ENCODE assay signal across 8 mouse cellular contexts in the genomic region with DNA sequence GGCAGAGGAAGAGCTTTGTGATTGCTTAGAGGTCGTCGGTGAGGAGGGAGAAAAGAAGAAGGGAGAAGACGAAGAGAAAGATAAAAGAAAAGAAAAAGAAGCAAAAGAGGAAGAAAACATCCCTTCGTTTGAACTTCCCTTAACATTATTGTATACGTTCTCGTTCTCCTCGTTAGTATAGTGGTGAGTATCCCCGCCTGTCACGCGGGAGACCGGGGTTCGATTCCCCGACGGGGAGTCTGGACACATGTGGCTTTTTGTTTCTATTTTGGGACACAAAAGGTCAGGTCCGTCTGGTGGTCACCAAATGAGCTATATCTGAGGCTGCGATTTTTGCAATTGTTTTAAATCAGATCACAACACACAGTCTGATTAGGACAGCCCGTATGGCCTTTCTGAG. TPM values are rescaled to one million over a fixed set of nuclear protein-coding genes. Genes with fewer than 3 reads are reported as not detected.
A peak's percentile ranks its signal among the peaks of the same experiment; 100 is the strongest.
DNase-seq lines count a peak whose midpoint lies in the region; ATAC-seq and TF ChIP-seq lines count a peak whose summit lies in the region.

No protein-coding gene starts in this region.

- ATAC-seq in lung, postnatal 0 days, result no peak
- ATAC-seq in limb, embryonic 13.5 days (ENCODE audit: low FRiP score, low read depth), result no peak
- ATAC-seq in stomach, embryonic 16.5 days (ENCODE audit: insufficient read depth, low FRiP score), result no peak

- H3K27me3 ChIP-seq in lung, postnatal 0 days (replicated peaks; ENCODE audit: insufficient read depth, low read length), result 0 out of 2 replicates have a peak, but pooled peaks cover 2% of the 10 kb centered on the region
- peaks cover 5% of the 10 kb centered on the region; the same call in 1 of the 2 replicates for H3K27me3 ChIP-seq in forebrain, embryonic 10.5 days (ENCODE audit: poor library complexity, severe bottlenecking)
- H3K27me3 ChIP-seq in limb, embryonic 13.5 days, result peaks cover 27% of the 10 kb centered on the region
- no peaks in the 10 kb centered on the region; the same call in 1 of the 2 replicates for H3K27me3 ChIP-seq in stomach, embryonic 16.5 days (ENCODE audit: control insufficient read depth, insufficient read depth, low read length)

- peak; percentile 18 for DNase-seq in lung, postnatal 0 days (ENCODE audit: low spot score)
- DNase-seq in lung, postnatal 36 days, result no peak
- DNase-seq in Muller cell, postnatal 12 days (ENCODE audit: inconsistent ontology term), result peak; percentile 53
- DNase-seq in forebrain, embryonic 10.5 days (ENCODE audit: extremely low spot score, low spot score), result peak; percentile 82
- no peak for DNase-seq in cerebellum, adult 18-20 months
- DNase-seq in urinary bladder, postnatal 4 days (ENCODE audit: low spot score in 2 of 2), result no peak

- TF ChIP-seq EP300 in lung, postnatal 0 days (IDR thresholded peaks at IDR 0.05), result no peak

- no peak overlapping the region for H3K4me2 ChIP-seq in lung, postnatal 0 days (replicated peaks; ENCODE audit: low read depth, low read length)
- peak overlapping the region; percentile 38 for H3K4me2 ChIP-seq in limb, embryonic 13.5 days (replicated peaks)
- H3K4me2 ChIP-seq in stomach, embryonic 16.5 days (ENCODE audit: low read depth, low read length), result peak overlapping the region; percentile 45

- no peaks in the 10 kb centered on the region for H3K36me3 ChIP-seq in lung, postnatal 0 days (ENCODE audit: insufficient read depth, low read length)
- no peaks in the 10 kb centered on the region for H3K36me3 ChIP-seq in forebrain, embryonic 10.5 days (replicated peaks)
- H3K36me3 ChIP-seq in limb, embryonic 13.5 days, result no peaks in the 10 kb centered on the region
- no peaks in the 10 kb centered on the region for H3K36me3 ChIP-seq in stomach, embryonic 16.5 days (ENCODE audit: control insufficient read depth, insufficient read depth, low read length)

- no peak overlapping the region for H3K4me3 ChIP-seq in lung, postnatal 0 days (ENCODE audit: low read depth, low read length)
- H3K4me3 ChIP-seq in forebrain, embryonic 10.5 days, result peak overlapping the region; percentile 56
- peak overlapping the region; percentile 27 for H3K4me3 ChIP-seq in limb, embryonic 13.5 days
- H3K4me3 ChIP-seq in stomach, embryonic 16.5 days (replicated peaks; ENCODE audit: low read length), result peak overlapping the region; percentile 28

- TF ChIP-seq CTCF in lung, postnatal 0 days (IDR thresholded peaks at IDR 0.05), result no peak

- no peaks in the 10 kb centered on the region for H3K9me3 ChIP-seq in lung, postnatal 0 days (ENCODE audit: low read length)
- H3K9me3 ChIP-seq in forebrain, embryonic 10.5 days, result no peaks in the 10 kb centered on the region
- no peaks in the 10 kb centered on the region for H3K9me3 ChIP-seq in limb, embryonic 13.5 days
- no peaks in the 10 kb centered on the region for H3K9me3 ChIP-seq in stomach, embryonic 16.5 days (replicated peaks; ENCODE audit: control insufficient read depth, low read length)

- H3K27ac ChIP-seq in lung, postnatal 0 days (ENCODE audit: low read length), result no peak overlapping the region
- peak overlapping the region; percentile 76 for H3K27ac ChIP-seq in forebrain, embryonic 10.5 days
- H3K27ac ChIP-seq in limb, embryonic 13.5 days, result no peak overlapping the region
- no peak overlapping the region for H3K27ac ChIP-seq in stomach, embryonic 16.5 days (ENCODE audit: low read length)

- no peaks in the 10 kb centered on the region for H3K4me1 ChIP-seq in lung, postnatal 0 days (ENCODE audit: insufficient read depth, low read depth, low read length)
- H3K4me1 ChIP-seq in forebrain, embryonic 10.5 days, result peaks cover 51% of the 10 kb centered on the region
- H3K4me1 ChIP-seq in limb, embryonic 13.5 days, result no peaks in the 10 kb centered on the region
- no peaks in the 10 kb centered on the region for H3K4me1 ChIP-seq in stomach, embryonic 16.5 days (ENCODE audit: control insufficient read depth, insufficient read depth, low read length)

- whole genome bisulfite sequencing in lung, postnatal 0 days, result 13% methylated on average over 17 of the region's 17 CpGs
- WGBS in forebrain, embryonic 10.5 days, result 2% methylated on average over 17 of the region's 17 CpGs
- WGBS in limb, embryonic 13.5 days, result 6% methylated on average over 17 of the region's 17 CpGs
- WGBS in stomach, embryonic 16.5 days, result 15% methylated on average over 17 of the region's 17 CpGs

- no peak overlapping the region for H3K9ac ChIP-seq in lung, postnatal 0 days (replicated peaks; ENCODE audit: low read depth)
- no peak overlapping the region for H3K9ac ChIP-seq in limb, embryonic 13.5 days
- H3K9ac ChIP-seq in stomach, embryonic 16.5 days (ENCODE audit: low read length), result no peak overlapping the region

RNA-seq across cellular contexts. Expression of gene Zfp184, which starts 33.7 kb away (rescaled TPM):
- polyA plus RNA-seq in lung, postnatal 0 days (2015; fragmentation: Nextera tagmentation; extraction: Ambion mirVana), result 2.5 and 3.4 TPM in 2 replicates
- polyA plus RNA-seq in forebrain, embryonic 10.5 days (2016; fragmentation: Nextera tagmentation; extraction: Ambion mirVana), result 24.3 and 26.8 TPM in 2 replicates
- 18.3 and 20.2 TPM in 2 replicates for polyA plus RNA-seq in limb, embryonic 13.5 days (2015; fragmentation: Nextera tagmentation; extraction: Ambion mirVana)
- polyA plus RNA-seq in stomach, embryonic 16.5 days (2015; fragmentation: Nextera tagmentation; extraction: Ambion mirVana), result 5.3 and 6.2 TPM in 2 replicates

Comparison
In these comparisons a context has a peak if more than half of its experiments do, and no peak if none do; other contexts are left out.
1. DNase-seq: peak in lung, postnatal 0 days (single experiment), Muller cell, postnatal 12 days (single experiment) and forebrain, embryonic 10.5 days (single experiment); none in lung, postnatal 36 days (single experiment), cerebellum, adult 18-20 months (0 of 2) and urinary bladder, postnatal 4 days (0 of 2).